Mouse (Mus musculus) spleen, adult 2 months (tissue): ENCODE data around the gene Ankrd44.

Experiments used
- CTCF ChIP-seq: fragments of 200-500 bp; IDR thresholded peaks from 2 replicates; pipeline ENCODE4 v1.5.1; 2011; ENCODE audit warnings: mild to moderate bottlenecking, inconsistent platforms; ENCODE audit not compliant: insufficient read depth, insufficient read length, insufficient replicate concordance; ENCODE audit errors: extremely low read depth
- POLR2A ChIP-seq: fragments of 200-500 bp; IDR thresholded peaks from 2 replicates; pipeline ENCODE4 v1.6.1; 2011; ENCODE audit warnings: low read depth, low read length, inconsistent platforms

- TF ChIP-seq POLR2A (no peak), CTCF (no peak)
These were observed 66.3 kb downstream of the Ankrd44 start for GRCm38 (mm10) chr1:54859876-54860275.
